Mouse (Mus musculus) monocyte, adult 5-6 weeks (primary cell): ENCODE results near the gene Kif26b. TPM values are rescaled to one million over a fixed set of nuclear protein-coding genes. Genes with fewer than 3 reads are reported as not detected.

Source experiments
- ATAC-seq: fragments of 153-309, 156-312 bp; replicated peaks from 2 replicates; pipeline ENCODE4 v1.8.0; 2017; ENCODE audit warnings: mild to moderate bottlenecking; ENCODE audit not compliant: low TSS enrichment, insufficient number of reproducible peaks, severe bottlenecking, poor library complexity, low FRiP score
- total RNA-seq: library from RNA; stranded (forward); fragments of 200-1000, 200-491, 200-594 nt; gene quantifications from 3 replicates; pipeline ENCODE4 v1.2.3, GENCODE M21; 2017

Kif26b gene
- not detected in 3 replicates for total RNA-seq

- no peak for ATAC-seq
Measured at GRCm38 (mm10) chr1:178528431-178529351, at the start of gene Kif26b. TSS of gene Kif26b (plus strand) at chr1:178529125.

GRCm38 (mm10) chr1:178483854-178484253 lies 45.1 kb upstream of the Kif26b start:
- ATAC-seq: no peak

- no peak for ATAC-seq
Measured at GRCm38 (mm10) chr1:178485138-178485867, 43.6 kb upstream of the Kif26b start.

GRCm38 (mm10) chr1:178485868-178486220 lies 43.1 kb upstream of the Kif26b start:
- ATAC-seq: no peak

GRCm38 (mm10) chr1:178486828-178487227 lies 42.1 kb upstream of the Kif26b start:
- ATAC-seq: no peak

- ATAC-seq: no peak
Measured at GRCm38 (mm10) chr1:178489127-178489526, 39.8 kb upstream of the Kif26b start.

GRCm38 (mm10) chr1:178491733-178492132 lies 37.2 kb upstream of the Kif26b start:
- 0 out of 2 replicates have a peak, but pooled peaks have one; percentile 23 for ATAC-seq

- ATAC-seq: no peak
Measured at GRCm38 (mm10) chr1:178492493-178492892, 36.4 kb upstream of the Kif26b start.

GRCm38 (mm10) chr1:178496186-178496585 lies 32.7 kb upstream of the Kif26b start:
- ATAC-seq: no peak

GRCm38 (mm10) chr1:178496841-178497240 lies 32.1 kb upstream of the Kif26b start:
- ATAC-seq: no peak

GRCm38 (mm10) chr1:178506938-178507337 lies 22.0 kb upstream of the Kif26b start:
- no peak for ATAC-seq

- no peak for ATAC-seq
Measured at GRCm38 (mm10) chr1:178512323-178513031, 16.4 kb upstream of the Kif26b start.

GRCm38 (mm10) chr1:178513954-178514353 lies 15.0 kb upstream of the Kif26b start:
- ATAC-seq: no peak

GRCm38 (mm10) chr1:178515839-178516238 lies 13.1 kb upstream of the Kif26b start:
- no peak for ATAC-seq

GRCm38 (mm10) chr1:178522389-178522788 lies 6.5 kb upstream of the Kif26b start:
- ATAC-seq: no peak

GRCm38 (mm10) chr1:178523152-178523551 lies 5.8 kb upstream of the Kif26b start:
- ATAC-seq: no peak

- peak; percentile 41 for ATAC-seq
Measured at GRCm38 (mm10) chr1:178527185-178527546, 1.8 kb upstream of the Kif26b start.

- ATAC-seq: 0 out of 2 replicates have a peak, but pooled peaks have one; percentile 11
Measured at GRCm38 (mm10) chr1:178527547-178528361, 1.2 kb upstream of the Kif26b start.
